Mouse (Mus musculus) embryo, embryonic 9.5 days (tissue): Measurements from ENCODE around the gene Gm11213.
A peak's percentile ranks its signal among the peaks of the same experiment; 100 is the strongest.

Experiments used
- DNase-seq: peaks from one replicate; pipeline ENCODE4 v3.0.0-alpha.2; 2017; ENCODE audit errors: extremely low spot score

The Gm11213 gene

GRCm38 (mm10) chr4:63580078-63580477 lies 25.0 kb downstream of the Gm11213 start:
- peak; percentile 45 for DNase-seq

GRCm38 (mm10) chr4:63579649-63580048 lies 25.4 kb downstream of the Gm11213 start:
- no peak for DNase-seq

GRCm38 (mm10) chr4:63572621-63573020 lies 32.4 kb downstream of the Gm11213 start:
- DNase-seq: no peak

GRCm38 (mm10) chr4:63570208-63570781 lies 34.8 kb downstream of the Gm11213 start:
- no peak for DNase-seq

GRCm38 (mm10) chr4:63569322-63569721 lies 35.7 kb downstream of the Gm11213 start:
- no peak for DNase-seq

- DNase-seq: no peak
These were observed 37.2 kb downstream of the Gm11213 start for GRCm38 (mm10) chr4:63567712-63568390.

- DNase-seq: no peak
These were observed 42.3 kb downstream of the Gm11213 start for GRCm38 (mm10) chr4:63562742-63563141.

- DNase-seq: no peak
These were observed 43.0 kb downstream of the Gm11213 start for GRCm38 (mm10) chr4:63561861-63562675.

GRCm38 (mm10) chr4:63560079-63560478 lies 45.0 kb downstream of the Gm11213 start:
- DNase-seq: no peak

GRCm38 (mm10) chr4:63559127-63559697 lies 45.8 kb downstream of the Gm11213 start:
- DNase-seq: no peak

- peak; percentile 86 for DNase-seq
These were observed 46.5 kb downstream of the Gm11213 start, which contains the start of gene Tmem268 for GRCm38 (mm10) chr4:63558407-63559081. Tmem268 (plus strand) TSS chr4:63558781.

GRCm38 (mm10) chr4:63557124-63558059 lies 47.7 kb downstream of the Gm11213 start:
- peak; percentile 30 for DNase-seq

- no peak for DNase-seq
These were observed 48.4 kb downstream of the Gm11213 start for GRCm38 (mm10) chr4:63556665-63557064.

GRCm38 (mm10) chr4:63555111-63555510 lies 50.0 kb downstream of the Gm11213 start:
- DNase-seq: no peak

- no peak for DNase-seq
These were observed 50.4 kb downstream of the Gm11213 start for GRCm38 (mm10) chr4:63554616-63555015.

- DNase-seq: peak; percentile 38
These were observed 51.1 kb downstream of the Gm11213 start for GRCm38 (mm10) chr4:63553789-63554576.

GRCm38 (mm10) chr4:63552865-63553264 lies 52.2 kb downstream of the Gm11213 start:
- no peak for DNase-seq

- no peak for DNase-seq
These were observed 54.2 kb downstream of the Gm11213 start for GRCm38 (mm10) chr4:63550908-63551307.

GRCm38 (mm10) chr4:63548491-63548890 lies 56.6 kb downstream of the Gm11213 start:
- DNase-seq: no peak

- no peak for DNase-seq
These were observed 57.3 kb downstream of the Gm11213 start for GRCm38 (mm10) chr4:63547799-63548198.
